Mouse (Mus musculus) heart, adult 2 months (tissue): ENCODE results near the gene Map3k1.

ENCODE experiments used
- CTCF ChIP-seq: fragments of 200-600 bp; IDR thresholded peaks from 2 replicates; pipeline ENCODE4 v1.8.1; 2022; ENCODE audit warnings: antibody characterized with exemption, mild to moderate bottlenecking, moderate library complexity
- POLR2A ChIP-seq: fragments of 200-500 bp; IDR thresholded peaks from 2 replicates; pipeline ENCODE4 v1.6.1; 2011; ENCODE audit warnings: mild to moderate bottlenecking, low read depth, low read length, control low read depth; ENCODE audit not compliant: insufficient read depth

GRCm38 (mm10) chr13:111741204-111741990, 67.4 kb downstream of the Map3k1 start:
- TF ChIP-seq POLR2A (no peak), CTCF (no peak)
